Mouse (Mus musculus): Measurements from ENCODE around the gene Bbof1. TPM values are rescaled to one million over a fixed set of nuclear protein-coding genes. Genes with fewer than 3 reads are reported as not detected.

The Bbof1 gene
- polyA plus RNA-seq, 2 experiments: 1.1 to 1.3 TPM

DNA sequence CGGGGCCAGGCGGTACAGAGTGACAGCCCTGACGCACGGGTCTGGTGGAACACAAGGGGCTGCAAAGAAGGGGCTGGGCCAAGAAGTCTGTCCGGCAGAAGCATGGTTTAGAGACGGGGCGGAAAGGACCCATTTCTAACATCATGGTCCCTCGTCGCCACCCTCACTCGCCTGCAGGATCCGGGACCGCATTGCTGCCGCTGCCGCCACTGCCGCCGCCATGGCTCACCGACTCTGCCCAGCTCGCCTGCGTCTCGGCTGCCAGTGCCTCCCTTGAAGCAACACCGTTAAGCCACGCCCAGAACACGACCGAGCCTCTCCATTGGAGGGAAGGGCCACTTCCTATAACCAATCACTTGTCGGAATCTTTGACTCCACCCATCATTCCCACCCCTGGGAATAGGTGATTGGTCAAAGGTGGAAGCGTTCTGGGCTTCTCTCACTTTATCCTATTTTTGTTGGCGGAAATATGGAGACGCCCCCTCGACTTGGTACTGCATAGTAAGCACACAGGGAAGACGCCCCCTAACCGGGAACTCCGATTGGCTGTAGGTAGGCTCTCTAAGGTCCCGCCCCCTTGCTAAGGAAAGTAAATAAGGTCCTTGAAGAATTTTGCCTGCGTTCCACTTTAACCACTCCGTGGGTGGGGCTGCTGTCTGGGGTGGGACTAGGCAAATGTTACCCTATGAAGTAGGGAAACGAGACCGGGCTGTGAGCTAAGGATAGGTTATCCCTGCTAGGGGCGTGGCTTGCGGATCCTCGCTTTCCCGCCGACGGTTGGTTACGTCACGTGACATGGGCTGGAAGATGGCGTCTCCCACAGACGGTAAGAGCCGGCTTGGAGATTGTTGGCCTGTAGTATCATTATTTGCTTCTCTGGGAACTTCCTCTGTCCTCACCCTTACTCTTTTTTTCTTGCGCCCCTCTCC lies 42.1 kb downstream of the Bbof1 start, which contains the start of the genes Aldh6a1 and Lin52:
TSS of gene Aldh6a1 (minus strand) at position 287 of the 929 bp plus-strand sequence.
TSS of gene Lin52 (plus strand) at position 705 of the 929 bp plus-strand sequence.
- H3K4me1 ChIP-seq (ENCODE audit: control insufficient read depth, insufficient read depth, low read length): 0 out of 2 replicates have a peak, but pooled peaks cover 6% of the 10 kb centered on the region
- WGBS: under 1% methylated on average over 48 of the region's 49 CpGs
- peak; percentile 99 for ATAC-seq (ENCODE audit: low FRiP score, low read depth)

DNA sequence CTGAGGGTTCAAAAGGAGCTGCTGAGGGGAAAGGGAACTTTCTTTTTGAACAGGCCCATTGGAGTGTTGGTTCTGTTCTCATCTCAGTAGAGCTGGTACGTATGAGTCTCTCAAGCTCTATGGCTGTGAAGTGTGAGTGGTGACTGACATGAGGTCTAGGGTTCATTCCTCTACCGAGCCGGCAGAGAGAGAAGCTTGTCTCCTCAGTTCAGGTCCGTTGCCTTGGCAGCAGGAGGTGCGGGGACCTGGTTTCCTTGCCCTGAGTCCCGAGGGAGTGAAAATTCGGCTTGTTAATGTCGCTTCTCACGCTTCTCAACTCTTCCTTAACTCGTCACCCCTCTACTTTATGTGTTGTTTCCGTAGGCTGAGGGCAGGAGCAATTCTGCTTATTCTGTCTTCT lies 42.9 kb downstream of the Bbof1 start:
- Histone ChIP-seq H3K27me3 (ENCODE audit: control insufficient read depth, insufficient read depth, low read length) (no peaks in the 10 kb centered on the region), H3K9me3 (ENCODE audit: control insufficient read depth, low read length) (no peaks in the 10 kb centered on the region), H3K4me2 (replicated peaks; ENCODE audit: low read depth, low read length, severe bottlenecking) (peak overlapping the region; percentile 74), H3K4me1 (ENCODE audit: control insufficient read depth, insufficient read depth, low read length) (0 out of 2 replicates have a peak, but pooled peaks cover 6% of the 10 kb centered on the region), H3K9ac (ENCODE audit: low read depth, low read length, severe bottlenecking) (peak overlapping the region; percentile 53), H3K27ac (replicated peaks; ENCODE audit: low read depth, low read length) (no peak overlapping the region), H3K36me3 (ENCODE audit: control insufficient read depth, insufficient read depth, low read length) (no peaks in the 10 kb centered on the region), H3K4me3 (replicated peaks; ENCODE audit: low read length) (peak overlapping the region; percentile 60)
- under 1% methylated on average over 11 of the region's 11 CpGs for WGBS
- ATAC-seq (ENCODE audit: low FRiP score, low read depth) (no peak), DNase-seq (ENCODE audit: low spot score) (peak; percentile 2)
- TF ChIP-seq POLR2A (IDR thresholded peaks at IDR 0.05; ENCODE audit: borderline replicate concordance, extremely low read depth, insufficient read depth, insufficient read length): no peak

More for the DNA sequence above, 42.1 kb downstream of the Bbof1 start, which contains the start of the genes Aldh6a1 and Lin52:
- Histone ChIP-seq H3K27me3 (ENCODE audit: control insufficient read depth, insufficient read depth, low read length) (no peaks in the 10 kb centered on the region), H3K9ac (ENCODE audit: low read depth, low read length, severe bottlenecking) (peak within 1 kb of the TSS; percentile 57), H3K4me2 (replicated peaks; ENCODE audit: low read depth, low read length, severe bottlenecking) (peak within 1 kb of the TSS; percentile 90), H3K4me3 (replicated peaks; ENCODE audit: low read length) (peak within 1 kb of the TSS; percentile 60), H3K36me3 (ENCODE audit: control insufficient read depth, insufficient read depth, low read length) (no peaks in the 10 kb centered on the region), H3K27ac (replicated peaks; ENCODE audit: low read depth, low read length) (peak within 1 kb of the TSS; percentile 49; the same call in 1 of the 2 replicates), H3K9me3 (ENCODE audit: control insufficient read depth, low read length) (no peaks in the 10 kb centered on the region)
- TF ChIP-seq POLR2A (IDR thresholded peaks at IDR 0.05; ENCODE audit: borderline replicate concordance, extremely low read depth, insufficient read depth, insufficient read length): 0 out of 2 replicates have a peak, but pooled peaks have one; percentile 62
- peak; percentile 100 for DNase-seq (ENCODE audit: low spot score)

DNA sequence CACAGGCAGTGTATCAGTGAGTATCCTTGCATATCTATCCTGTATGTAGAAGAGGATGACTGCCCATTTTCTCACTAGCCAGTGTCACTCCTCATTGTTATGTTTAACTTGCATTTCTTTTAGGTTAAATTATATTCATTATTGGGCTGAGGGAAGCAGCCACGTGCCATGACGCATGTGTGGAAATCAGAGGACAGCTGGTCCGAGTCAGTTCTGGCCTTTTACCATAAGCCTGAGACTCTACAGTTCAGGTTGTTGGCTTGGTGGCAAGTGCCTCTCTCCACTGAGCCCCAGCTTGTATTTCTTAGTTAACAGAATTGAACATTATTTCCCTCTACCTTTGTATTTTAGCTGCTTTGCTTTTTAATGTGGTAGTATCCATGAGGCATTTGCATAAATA lies 48.0 kb downstream of the Bbof1 start:
- peaks cover 35% of the 10 kb centered on the region for H3K36me3 ChIP-seq (ENCODE audit: control insufficient read depth, insufficient read depth, low read length)
- H3K27me3 ChIP-seq (ENCODE audit: control insufficient read depth, insufficient read depth, low read length): no peaks in the 10 kb centered on the region
- ATAC-seq (ENCODE audit: low FRiP score, low read depth) (no peak), DNase-seq (ENCODE audit: low spot score) (no peak)
- no peaks in the 10 kb centered on the region for H3K4me1 ChIP-seq (ENCODE audit: control insufficient read depth, insufficient read depth, low read length)
- no peak for TF ChIP-seq POLR2A (IDR thresholded peaks at IDR 0.05; ENCODE audit: borderline replicate concordance, extremely low read depth, insufficient read depth, insufficient read length)
- H3K4me3 ChIP-seq (replicated peaks; ENCODE audit: low read length): no peak overlapping the region
- H3K9ac ChIP-seq (ENCODE audit: low read depth, low read length, severe bottlenecking): no peak overlapping the region
- no peaks in the 10 kb centered on the region for H3K9me3 ChIP-seq (ENCODE audit: control insufficient read depth, low read length)
- no peak overlapping the region for H3K27ac ChIP-seq (replicated peaks; ENCODE audit: low read depth, low read length)
- 90% methylated on average over 3 of the region's 3 CpGs for WGBS
- no peak overlapping the region for H3K4me2 ChIP-seq (replicated peaks; ENCODE audit: low read depth, low read length, severe bottlenecking)

DNA sequence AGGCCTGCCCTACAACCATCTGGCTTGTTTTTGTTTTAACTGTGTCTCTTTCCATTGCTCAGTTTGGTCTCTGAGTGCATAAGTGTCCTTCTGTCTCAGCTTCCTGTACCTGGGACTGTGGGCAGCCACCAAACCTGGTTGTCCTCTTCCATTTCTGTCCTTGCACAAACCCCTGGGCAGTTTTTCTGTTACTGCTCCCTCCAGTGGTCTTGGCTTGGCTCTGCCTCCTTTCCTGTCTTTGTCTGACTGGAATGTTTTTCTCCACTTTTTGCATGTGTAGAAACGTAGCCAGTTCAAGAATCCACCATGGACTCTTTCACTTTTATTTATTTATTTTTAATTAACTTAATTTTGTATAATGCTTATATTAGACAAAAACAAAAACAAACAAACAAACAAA lies 51.0 kb downstream of the Bbof1 start:
- no peaks in the 10 kb centered on the region for H3K9me3 ChIP-seq (ENCODE audit: control insufficient read depth, low read length)
- no peak overlapping the region for H3K27ac ChIP-seq (replicated peaks; ENCODE audit: low read depth, low read length)
- no peak overlapping the region for H3K4me2 ChIP-seq (replicated peaks; ENCODE audit: low read depth, low read length, severe bottlenecking)
- H3K9ac ChIP-seq (ENCODE audit: low read depth, low read length, severe bottlenecking): no peak overlapping the region
- peaks cover 58% of the 10 kb centered on the region for H3K36me3 ChIP-seq (ENCODE audit: control insufficient read depth, insufficient read depth, low read length)
- no peaks in the 10 kb centered on the region for H3K27me3 ChIP-seq (ENCODE audit: control insufficient read depth, insufficient read depth, low read length)
- no peaks in the 10 kb centered on the region for H3K4me1 ChIP-seq (ENCODE audit: control insufficient read depth, insufficient read depth, low read length)
- TF ChIP-seq POLR2A (IDR thresholded peaks at IDR 0.05; ENCODE audit: borderline replicate concordance, extremely low read depth, insufficient read depth, insufficient read length): no peak
- ATAC-seq (ENCODE audit: low FRiP score, low read depth): no peak
- no peak for DNase-seq (ENCODE audit: low spot score)
- H3K4me3 ChIP-seq (replicated peaks; ENCODE audit: low read length): no peak overlapping the region
- WGBS: 59% methylated on average over 1 of the region's 1 CpGs

DNA sequence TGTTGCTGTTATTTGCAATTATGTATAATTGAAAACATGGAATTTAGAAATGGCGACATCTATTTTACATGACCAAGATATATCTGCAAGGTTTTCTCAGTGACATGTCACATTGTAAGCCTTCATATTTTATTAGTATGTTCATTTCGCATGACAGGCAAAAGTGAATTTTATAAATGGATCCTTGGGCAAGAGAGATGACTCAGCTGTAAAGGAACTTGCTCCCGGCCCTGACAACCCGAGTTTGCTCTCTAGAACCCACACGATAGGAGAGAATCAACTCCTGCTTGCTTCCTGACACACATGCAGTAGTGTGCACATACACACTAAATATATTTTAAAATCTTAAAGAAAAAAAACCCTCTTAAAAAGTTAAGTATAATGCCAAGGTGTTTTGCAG lies 52.5 kb downstream of the Bbof1 start:
- Histone ChIP-seq H3K4me3 (replicated peaks; ENCODE audit: low read length) (no peak overlapping the region), H3K36me3 (ENCODE audit: control insufficient read depth, insufficient read depth, low read length) (peaks cover 62% of the 10 kb centered on the region), H3K27ac (replicated peaks; ENCODE audit: low read depth, low read length) (no peak overlapping the region), H3K9me3 (ENCODE audit: control insufficient read depth, low read length) (no peaks in the 10 kb centered on the region), H3K4me1 (ENCODE audit: control insufficient read depth, insufficient read depth, low read length) (no peaks in the 10 kb centered on the region), H3K27me3 (ENCODE audit: control insufficient read depth, insufficient read depth, low read length) (no peaks in the 10 kb centered on the region), H3K4me2 (replicated peaks; ENCODE audit: low read depth, low read length, severe bottlenecking) (no peak overlapping the region), H3K9ac (ENCODE audit: low read depth, low read length, severe bottlenecking) (no peak overlapping the region)
- DNase-seq (ENCODE audit: low spot score) (no peak), ATAC-seq (ENCODE audit: low FRiP score, low read depth) (no peak)
- WGBS: 92% methylated on average over 5 of the region's 5 CpGs
- TF ChIP-seq POLR2A (IDR thresholded peaks at IDR 0.05; ENCODE audit: borderline replicate concordance, extremely low read depth, insufficient read depth, insufficient read length): no peak
